Mouse (Mus musculus): ENCODE data around the gene Zfp689. TPM values are rescaled to one million over a fixed set of nuclear protein-coding genes. Genes with fewer than 3 reads are reported as not detected.
A peak's percentile ranks its signal among the peaks of the same experiment; 100 is the strongest.
"Not testable (repeated sequence)": the region's sequence is repeated elsewhere in the genome, so short reads cannot be mapped to it uniquely, and the experiment has no call there.

The Zfp689 gene
- polyA plus RNA-seq, 1 experiment = 1.7 TPM

DNA sequence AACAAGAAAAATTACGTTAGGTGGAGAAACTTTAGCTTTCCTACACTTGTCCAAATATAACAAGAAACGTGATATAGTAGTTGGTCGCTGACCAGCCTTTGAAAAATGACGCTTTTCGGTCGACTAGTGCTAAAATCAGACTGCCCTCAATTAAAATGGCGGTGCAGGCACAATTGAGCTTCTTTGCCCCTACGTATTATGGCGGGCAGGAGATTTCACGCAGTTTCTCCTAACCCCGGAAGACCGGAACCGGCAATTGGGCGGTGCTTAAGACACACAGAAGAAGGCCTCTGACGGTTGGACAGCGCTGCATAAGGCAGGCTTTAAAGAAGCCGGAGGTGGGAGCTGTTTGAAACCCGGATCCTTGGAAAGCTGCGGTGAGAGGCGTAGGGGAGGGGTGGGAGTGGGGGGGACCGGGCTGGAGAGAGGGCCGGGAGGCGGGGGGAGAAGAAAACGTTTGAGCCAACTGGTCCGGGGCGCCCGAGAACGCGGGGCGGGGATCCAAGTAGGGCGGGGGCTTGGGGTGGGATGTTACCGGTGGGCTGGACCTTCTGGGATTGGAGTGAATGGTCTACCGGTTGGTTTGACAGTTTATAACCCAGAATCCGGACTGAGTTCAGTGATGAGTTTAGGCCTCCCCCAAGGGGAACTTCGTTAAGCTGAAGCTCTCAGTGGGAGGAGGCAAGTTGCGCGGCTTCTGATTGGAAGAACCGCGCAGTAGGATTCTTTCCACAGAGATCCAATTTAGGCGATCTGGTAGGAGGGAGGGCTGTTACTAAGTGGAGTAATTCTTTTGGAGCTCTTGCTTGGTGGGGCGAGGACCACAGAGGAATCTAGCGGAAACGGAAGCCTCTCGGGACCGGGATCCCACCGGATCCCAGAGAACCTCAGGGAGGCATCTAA lies 22.0 kb upstream of the Zfp689 start:
- H3K4me1 ChIP-seq (ENCODE audit: control insufficient read depth, insufficient read depth, low read length) = peaks cover 4% of the 10 kb centered on the region
- peak overlapping the region; percentile 73 for H3K4me3 ChIP-seq (ENCODE audit: insufficient read depth, low read length)
- H3K27ac ChIP-seq (ENCODE audit: insufficient read depth, low read depth, low read length) = peak overlapping the region; percentile 94
- TF ChIP-seq CTCF (IDR thresholded peaks at IDR 0.05; ENCODE audit: low read depth, low read length) = no peak
- peak; percentile 15; the same call in 1 of the 2 replicates for TF ChIP-seq POLR2A (IDR thresholded peaks at IDR 0.05; ENCODE audit: borderline replicate concordance, low read depth, low read length)

DNA sequence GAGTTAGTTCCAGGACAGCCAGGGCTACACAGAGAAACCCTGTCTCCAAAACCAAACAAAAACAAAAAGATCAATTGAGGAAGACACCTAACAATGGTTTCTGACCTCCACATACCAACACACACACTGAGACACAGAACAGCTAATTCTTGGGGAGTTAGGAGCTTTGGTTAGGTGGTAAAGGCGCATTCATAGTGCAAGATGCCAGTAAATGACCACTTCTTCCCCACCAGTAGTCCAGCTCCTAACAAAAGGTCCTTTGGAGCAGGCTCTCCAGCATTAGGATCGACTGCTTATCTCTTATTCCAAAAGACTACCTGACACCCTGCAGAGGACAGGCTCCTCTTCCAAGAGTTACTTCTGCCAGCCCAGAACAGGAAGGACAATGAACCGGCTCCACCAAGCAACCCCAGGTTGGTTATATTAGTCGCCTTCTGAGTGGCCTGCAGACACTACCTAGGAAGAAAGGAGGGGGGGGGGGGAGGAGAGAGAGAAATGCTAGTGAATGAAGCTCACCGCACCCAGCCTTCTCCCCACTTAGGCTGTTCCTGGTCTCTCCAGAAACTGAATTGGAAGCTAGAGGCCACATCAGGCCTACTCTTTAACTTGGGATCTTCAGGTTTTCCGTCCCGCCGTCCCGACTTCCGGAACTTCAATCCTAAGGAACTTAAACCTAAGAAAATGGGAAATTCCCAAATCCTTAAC lies 21.2 kb upstream of the Zfp689 start:
- no peak for TF ChIP-seq CTCF (IDR thresholded peaks at IDR 0.05; ENCODE audit: low read depth, low read length)
- Histone ChIP-seq H3K4me3 (ENCODE audit: insufficient read depth, low read length) (peak overlapping the region; percentile 58), H3K4me1 (ENCODE audit: control insufficient read depth, insufficient read depth, low read length) (peaks cover 4% of the 10 kb centered on the region), H3K27ac (ENCODE audit: insufficient read depth, low read depth, low read length) (peak overlapping the region; percentile 80)

DNA sequence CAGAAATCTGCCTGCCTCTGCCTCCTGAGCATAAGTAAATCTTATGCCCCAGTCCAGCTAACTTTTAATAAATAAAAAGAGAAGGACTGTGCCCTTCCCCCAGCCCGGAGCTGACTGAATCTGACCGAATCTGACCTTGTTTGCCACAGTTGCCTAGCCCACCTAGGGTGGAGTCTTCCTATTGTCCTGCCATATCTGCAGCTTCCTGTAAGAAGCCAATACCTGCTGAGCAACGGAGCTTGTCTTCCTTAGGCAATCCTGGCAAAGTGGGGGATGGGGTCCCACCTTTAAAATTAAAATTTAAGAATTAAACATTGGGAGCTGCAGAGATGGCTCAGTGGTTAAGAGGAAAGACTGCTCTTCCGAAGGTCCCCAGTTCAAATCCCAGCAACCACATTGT lies 17.6 kb upstream of the Zfp689 start:
- TF ChIP-seq POLR2A (IDR thresholded peaks at IDR 0.05; ENCODE audit: borderline replicate concordance, low read depth, low read length) = no peak
- no peak for TF ChIP-seq CTCF (IDR thresholded peaks at IDR 0.05; ENCODE audit: low read depth, low read length)
- no peak overlapping the region for H3K27ac ChIP-seq (ENCODE audit: insufficient read depth, low read depth, low read length)

DNA sequence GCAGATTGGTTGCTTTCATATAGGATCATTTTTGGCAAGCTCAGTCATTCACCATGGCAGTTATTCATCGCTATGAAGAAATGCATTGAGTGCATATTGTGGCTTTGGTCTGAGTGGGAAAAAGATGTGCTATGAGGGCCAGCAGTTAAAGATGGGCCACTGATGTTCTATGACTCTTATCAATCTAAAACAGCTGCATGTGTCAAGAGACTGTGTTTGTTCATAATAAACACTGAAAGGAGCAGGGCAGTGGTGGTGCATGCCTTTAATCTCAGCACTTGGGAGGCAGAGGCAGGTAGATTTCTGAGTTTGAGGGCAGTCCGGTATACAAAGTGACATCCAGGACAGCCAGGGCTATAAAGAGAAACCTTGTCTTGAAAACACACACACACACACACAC lies 16.7 kb upstream of the Zfp689 start:
- not testable (repeated sequence) for H3K4me3 ChIP-seq (ENCODE audit: insufficient read depth, low read length); H3K4me1 ChIP-seq (ENCODE audit: control insufficient read depth, insufficient read depth, low read length); H3K27ac ChIP-seq (ENCODE audit: insufficient read depth, low read depth, low read length)

More for the DNA sequence above, 17.6 kb upstream of the Zfp689 start:
- Histone ChIP-seq H3K4me1 (ENCODE audit: control insufficient read depth, insufficient read depth, low read length) (no peaks in the 10 kb centered on the region; the same call in 1 of the 2 replicates), H3K4me3 (ENCODE audit: insufficient read depth, low read length) (no peak overlapping the region)

DNA sequence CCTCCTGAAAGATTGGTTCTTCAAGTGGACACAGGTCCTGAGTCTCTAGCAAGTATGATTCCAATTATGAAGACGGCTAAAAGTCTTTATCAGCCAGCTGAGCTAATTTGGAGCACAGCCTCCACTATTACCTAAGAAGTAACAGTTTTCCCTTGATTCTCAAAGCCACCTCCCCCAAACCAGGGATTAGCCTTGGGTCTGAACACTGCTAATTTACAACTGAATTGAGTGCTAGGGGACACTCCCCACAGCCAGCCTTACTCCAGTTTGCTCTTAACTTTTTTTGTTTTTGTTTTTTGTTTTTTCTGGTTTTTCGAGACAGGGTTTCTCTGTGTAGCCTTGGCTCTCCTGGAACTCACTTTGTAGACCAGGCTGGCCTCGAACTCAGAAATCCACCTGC lies 16.2 kb upstream of the Zfp689 start:
- no peak overlapping the region for H3K27ac ChIP-seq (ENCODE audit: insufficient read depth, low read depth, low read length)
- no peak overlapping the region for H3K4me3 ChIP-seq (ENCODE audit: insufficient read depth, low read length)
- TF ChIP-seq POLR2A (IDR thresholded peaks at IDR 0.05; ENCODE audit: borderline replicate concordance, low read depth, low read length) = no peak
- no peak for TF ChIP-seq CTCF (IDR thresholded peaks at IDR 0.05; ENCODE audit: low read depth, low read length)
- H3K4me1 ChIP-seq (ENCODE audit: control insufficient read depth, insufficient read depth, low read length) = no peaks in the 10 kb centered on the region; the same call in 1 of the 2 replicates

DNA sequence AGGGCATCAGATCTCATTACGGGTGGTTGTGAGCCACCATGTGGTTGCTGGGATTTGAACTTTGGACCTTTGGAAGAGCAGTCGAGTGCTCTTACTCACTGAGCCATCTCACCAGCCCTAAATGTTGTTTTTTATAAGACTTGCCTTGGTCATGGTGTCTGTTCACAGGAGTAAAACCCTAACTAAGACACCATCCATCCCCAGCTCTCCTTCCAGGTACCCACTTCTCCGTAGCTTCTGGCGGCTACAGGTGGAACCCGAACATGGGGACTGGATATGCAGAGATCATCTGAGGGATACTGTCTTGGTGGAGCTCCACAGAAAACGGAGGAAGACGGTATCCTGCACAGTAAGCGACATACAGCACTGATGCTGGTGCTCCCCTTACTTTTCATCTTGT lies 10.4 kb upstream of the Zfp689 start, which contains the start of gene Prr14:
Gene Prr14 (plus strand): TSS at position 301 of the 400 bp plus-strand sequence.
- H3K4me1 ChIP-seq (ENCODE audit: control insufficient read depth, insufficient read depth, low read length); H3K27ac ChIP-seq (ENCODE audit: insufficient read depth, low read depth, low read length); H3K4me3 ChIP-seq (ENCODE audit: insufficient read depth, low read length): not testable (repeated sequence)

DNA sequence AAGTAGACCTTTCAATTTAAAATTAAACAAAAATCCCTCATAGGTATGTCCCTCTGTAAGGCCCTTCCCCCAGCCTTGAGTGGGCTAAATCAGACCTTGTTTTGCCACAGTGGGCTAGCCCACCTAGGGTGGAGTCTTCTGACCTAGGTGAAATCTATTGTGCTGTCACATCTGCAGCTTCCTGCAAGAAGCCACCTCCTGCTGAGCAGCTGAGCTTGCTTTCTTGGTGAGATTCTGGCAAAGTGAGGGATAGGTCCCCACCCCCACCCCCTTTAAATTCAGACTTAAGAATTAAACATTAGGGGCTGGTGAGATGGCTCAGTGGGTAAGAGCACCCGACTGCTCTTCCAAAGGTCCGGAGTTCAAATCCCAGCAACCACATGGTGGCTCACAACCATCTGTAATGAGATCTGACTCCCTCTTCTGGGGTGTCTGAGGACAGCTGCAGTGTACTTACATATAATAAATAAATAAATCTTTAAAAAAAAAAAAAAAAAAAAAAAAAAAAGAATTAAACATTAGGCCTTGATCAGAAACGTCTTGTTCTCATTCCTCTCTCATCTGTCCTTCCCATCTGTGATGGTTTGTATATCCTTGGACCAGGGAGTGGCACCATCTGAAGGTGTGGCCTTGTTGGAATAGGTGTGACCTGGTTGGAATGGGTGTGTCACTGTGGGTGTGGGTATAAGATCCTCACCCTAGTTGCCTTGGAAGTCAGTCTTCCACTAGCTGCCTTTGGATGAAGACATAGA lies 9.6 kb upstream of the Zfp689 start:
- not testable (repeated sequence) for H3K4me3 ChIP-seq (ENCODE audit: insufficient read depth, low read length); H3K4me1 ChIP-seq (ENCODE audit: control insufficient read depth, insufficient read depth, low read length); H3K27ac ChIP-seq (ENCODE audit: insufficient read depth, low read depth, low read length)

DNA sequence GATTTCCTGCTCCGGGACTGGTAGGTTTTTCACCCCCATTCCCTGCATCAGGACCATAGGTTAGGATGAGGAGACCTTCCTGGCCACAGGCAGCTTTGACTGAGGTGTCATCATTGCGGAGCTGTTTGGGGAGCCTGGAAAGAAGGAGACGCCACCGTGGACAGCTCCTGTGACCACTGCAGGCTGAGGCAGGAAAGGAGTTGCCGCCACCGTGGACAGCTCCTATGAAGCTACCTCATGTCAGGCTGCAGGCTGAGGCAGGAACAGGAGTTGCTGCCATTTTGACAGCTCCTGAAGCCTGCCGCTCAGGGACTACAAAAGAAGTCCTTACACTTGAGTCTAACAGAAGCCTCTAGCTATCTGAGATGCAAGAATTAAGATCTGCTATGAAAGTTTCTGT lies 5.9 kb upstream of the Zfp689 start:
- H3K4me1 ChIP-seq (ENCODE audit: control insufficient read depth, insufficient read depth, low read length) = peaks cover 6% of the 10 kb centered on the region
- no peak overlapping the region for H3K4me3 ChIP-seq (ENCODE audit: insufficient read depth, low read length)
- TF ChIP-seq POLR2A (IDR thresholded peaks at IDR 0.05; ENCODE audit: borderline replicate concordance, low read depth, low read length) (no peak), CTCF (IDR thresholded peaks at IDR 0.05; ENCODE audit: low read depth, low read length) (no peak)
- no peak overlapping the region for H3K27ac ChIP-seq (ENCODE audit: insufficient read depth, low read depth, low read length)

DNA sequence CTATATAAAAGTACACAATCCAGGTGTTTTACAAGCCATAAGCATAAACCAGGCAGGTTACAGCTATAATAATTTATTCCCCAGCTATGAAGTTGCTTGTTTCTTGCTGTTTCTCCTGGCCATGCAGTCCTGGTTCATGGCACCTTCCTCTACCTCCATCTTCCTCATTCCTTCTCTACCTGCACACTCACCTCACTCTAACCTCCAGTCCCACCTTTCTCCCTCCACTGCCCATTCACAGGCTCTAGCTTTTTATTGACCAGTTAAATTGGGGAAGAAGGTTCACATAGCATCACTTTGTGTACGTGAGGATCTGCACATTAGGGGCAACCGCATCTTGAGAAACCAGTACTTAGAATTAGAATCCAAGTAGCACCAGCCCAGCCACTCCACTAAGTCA lies 4.1 kb upstream of the Zfp689 start:
- Histone ChIP-seq H3K4me1 (ENCODE audit: control insufficient read depth, insufficient read depth, low read length) (peaks cover 9% of the 10 kb centered on the region), H3K4me3 (ENCODE audit: insufficient read depth, low read length) (no peak overlapping the region), H3K27ac (ENCODE audit: insufficient read depth, low read depth, low read length) (no peak overlapping the region)
- TF ChIP-seq POLR2A (IDR thresholded peaks at IDR 0.05; ENCODE audit: borderline replicate concordance, low read depth, low read length) (no peak), CTCF (IDR thresholded peaks at IDR 0.05; ENCODE audit: low read depth, low read length) (no peak)

DNA sequence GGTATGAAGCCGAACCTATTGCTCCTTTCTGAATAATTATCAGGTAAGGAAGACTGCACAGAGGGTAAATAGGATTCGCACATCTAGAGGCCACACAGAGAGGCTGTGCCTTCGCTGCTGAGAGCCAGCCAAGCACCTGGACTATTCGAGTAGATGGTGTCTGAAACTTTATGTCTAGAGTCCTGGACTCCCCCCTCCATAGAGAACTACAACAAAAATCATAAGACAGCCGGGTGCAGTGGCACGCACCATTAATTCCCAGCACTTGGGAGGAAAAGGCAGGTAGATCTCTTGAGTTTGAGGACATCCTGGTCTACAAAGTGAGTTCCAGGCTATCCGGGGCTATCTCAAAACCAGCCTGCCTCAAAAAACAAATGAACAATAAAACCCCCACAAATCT lies 1.0 kb upstream of the Zfp689 start:
- H3K27ac ChIP-seq (ENCODE audit: insufficient read depth, low read depth, low read length) = no peak overlapping the region
- H3K4me1 ChIP-seq (ENCODE audit: control insufficient read depth, insufficient read depth, low read length) = peaks cover 9% of the 10 kb centered on the region
- H3K4me3 ChIP-seq (ENCODE audit: insufficient read depth, low read length) = peak overlapping the region; percentile 6; the same call in 1 of the 2 replicates
- TF ChIP-seq POLR2A (IDR thresholded peaks at IDR 0.05; ENCODE audit: borderline replicate concordance, low read depth, low read length) (no peak), CTCF (IDR thresholded peaks at IDR 0.05; ENCODE audit: low read depth, low read length) (no peak)
